Mouse (Mus musculus) adrenal gland, adult 18-20 months (tissue): ENCODE measurements around the gene Baz1b. TPM values are rescaled to one million over a fixed set of nuclear protein-coding genes. Genes with fewer than 3 reads are reported as not detected.

Source experiments
- DNase-seq, 2 experiments: peaks; one replicate each; pipeline ENCODE4 v3.0.0; 2021 to 2022; ENCODE audit warnings: low spot score in 2 of 2
- long read RNA-seq, 2 experiments: library from polyadenylated mRNA; stranded (forward); transcript quantifications; one replicate each; pipeline ENCODE4 v2.0.0; 2021
- total RNA-seq, 2 experiments: library from RNA; stranded (reverse); gene quantifications; 1 replicate in 1 of 2; 2 replicates in 1 of 2; pipeline ENCODE4 v1.2.3; 2021

Gene Baz1b
- 10 to 100 TPM; 79.1 to 88.7 TPM for total RNA-seq
- long read RNA-seq, experiment 1, full-length matches to known transcripts, result 6 of 21 reads
- long read RNA-seq, experiment 1, partial matches to known transcripts, result 11 of 21 reads
- long read RNA-seq, experiment 1, other reads (novel, unspliced or antisense), result 4 of 21 reads
- long read RNA-seq, experiment 2, full-length matches to known transcripts, result 9 of 35 reads
- long read RNA-seq, experiment 2, partial matches to known transcripts, result 25 of 35 reads
- long read RNA-seq, experiment 2, other reads (novel, unspliced or antisense), result 1 of 35 reads

GRCm38 (mm10) chr5:135186621-135187348 is at the start of gene Baz1b:
TSS of gene Baz1b (plus strand) at chr5:135187264.
- peak; percentile 93 to 94 for DNase-seq

GRCm38 (mm10) chr5:135139881-135140280 is 47.2 kb upstream of the Baz1b start:
- DNase-seq, result no peak

DNA sequence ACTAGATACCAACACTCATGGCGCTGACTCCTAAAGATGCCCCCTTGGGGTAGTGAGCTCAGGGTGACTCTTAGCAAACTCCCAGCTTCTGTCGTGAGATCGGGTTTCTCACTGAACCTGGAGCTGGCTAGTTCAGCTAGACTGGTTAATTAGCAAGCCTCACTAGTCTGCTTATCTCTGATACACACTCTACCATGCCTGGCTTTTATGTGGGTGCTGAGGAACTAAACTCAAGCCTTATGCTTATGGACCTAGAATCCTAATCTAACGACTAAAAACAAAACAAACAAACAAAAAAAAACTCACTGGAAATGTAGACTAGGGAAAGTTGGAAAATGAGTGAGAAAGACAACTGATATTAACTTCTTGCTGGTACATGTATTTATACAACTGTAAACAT is 42.6 kb upstream of the Baz1b start:
- no peak for DNase-seq

- DNase-seq, result no peak
Measured at GRCm38 (mm10) chr5:135145532-135145931, 41.5 kb upstream of the Baz1b start.

DNA sequence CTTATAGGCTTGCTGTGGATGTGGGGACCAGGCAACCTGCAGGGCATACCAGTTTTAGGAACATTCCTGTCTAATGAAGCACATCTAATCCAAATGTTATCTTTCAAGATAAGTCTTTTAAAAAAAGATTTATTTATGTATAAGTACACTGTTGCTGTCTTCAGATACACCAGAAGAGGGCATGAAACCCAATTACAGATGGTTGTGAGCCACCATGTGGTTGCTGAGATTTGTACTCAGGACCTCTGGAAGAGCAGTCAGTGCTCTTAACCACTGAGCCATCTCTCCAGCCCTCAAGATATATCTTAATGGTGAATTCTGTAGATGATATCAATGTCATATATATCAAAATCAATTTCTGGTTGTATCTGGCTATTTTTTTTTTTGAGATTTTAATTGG is 41.1 kb upstream of the Baz1b start:
- DNase-seq, result no peak

- no peak for DNase-seq
Measured at GRCm38 (mm10) chr5:135148715-135149052, 38.4 kb upstream of the Baz1b start.

GRCm38 (mm10) chr5:135149053-135149819 is 37.8 kb upstream of the Baz1b start, which contains the start of gene Tbl2:
TSS of gene Tbl2 (plus strand) at chr5:135149657.
- DNase-seq, result peak; percentile 97

GRCm38 (mm10) chr5:135149820-135150178 is 37.3 kb upstream of the Baz1b start:
- DNase-seq, result no peak

DNA sequence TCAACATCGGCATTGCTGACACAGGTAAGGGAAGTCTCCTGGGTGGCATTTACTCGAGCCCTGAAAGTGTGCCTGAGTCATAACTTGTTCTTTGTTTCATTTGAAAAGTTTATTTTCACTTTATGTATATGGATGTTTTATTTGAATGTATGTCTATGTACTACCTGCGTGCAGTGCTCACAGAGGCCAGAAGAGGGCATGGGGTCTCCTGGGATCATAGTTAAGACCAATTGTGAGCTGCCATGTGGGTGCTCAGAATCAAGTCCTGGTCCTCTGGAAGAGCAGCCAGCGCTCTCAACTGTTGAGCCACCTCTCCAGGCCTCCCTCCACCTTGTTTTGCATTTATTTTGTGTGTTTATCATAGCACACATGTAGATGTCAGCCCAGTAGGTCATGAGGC is 30.6 kb upstream of the Baz1b start:
- DNase-seq, result no peak

DNA sequence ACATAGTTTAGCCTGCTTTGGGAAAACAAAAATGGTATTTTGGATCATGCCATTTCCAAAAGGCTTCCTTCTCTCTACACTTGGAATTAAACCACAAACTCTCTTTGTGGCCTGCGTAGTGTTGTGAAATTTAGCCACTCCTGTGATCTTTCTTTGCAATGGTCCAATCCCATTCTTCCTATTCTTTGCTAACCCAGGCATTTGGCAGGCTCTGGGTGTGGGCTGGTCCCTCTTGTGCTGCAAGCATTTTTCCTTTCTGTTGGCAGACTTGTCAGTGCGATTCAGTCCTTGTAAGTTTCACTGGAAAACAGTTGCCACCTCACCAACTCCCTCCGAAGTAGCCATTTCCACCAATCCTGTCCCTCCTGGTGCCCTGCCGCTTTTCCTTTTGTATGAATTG is 25.8 kb upstream of the Baz1b start:
- no peak for DNase-seq

- DNase-seq, result no peak
Measured at GRCm38 (mm10) chr5:135161650-135162049, 25.4 kb upstream of the Baz1b start.

- no peak for DNase-seq
Measured at GRCm38 (mm10) chr5:135162361-135162760, 24.7 kb upstream of the Baz1b start.

GRCm38 (mm10) chr5:135162821-135163220 is 24.2 kb upstream of the Baz1b start:
- DNase-seq, result no peak

- DNase-seq, result no peak
Measured at GRCm38 (mm10) chr5:135166909-135167308, 20.2 kb upstream of the Baz1b start.

DNA sequence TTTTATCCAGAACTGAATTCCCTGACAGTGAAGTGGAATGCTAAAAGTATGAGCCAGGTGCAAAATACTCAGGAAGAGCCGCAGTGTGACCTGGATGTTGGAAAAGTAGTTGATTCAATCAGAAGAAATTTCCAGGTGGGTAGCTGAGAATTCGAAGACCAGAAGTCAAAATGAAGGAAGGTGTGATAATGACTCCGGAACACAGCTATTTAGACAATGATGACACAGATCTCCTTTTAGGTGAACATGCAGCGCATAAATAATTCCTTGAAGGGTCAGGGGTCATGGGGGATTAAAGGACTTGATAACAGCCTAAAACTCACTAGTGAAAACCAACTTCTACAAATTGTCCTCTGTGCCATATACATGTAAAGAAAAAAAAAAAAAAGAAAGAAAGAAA is 19.6 kb upstream of the Baz1b start:
- DNase-seq, result no peak

- DNase-seq, result peak; percentile 91
Measured at GRCm38 (mm10) chr5:135168063-135169062, 18.7 kb upstream of the Baz1b start, which contains the start of gene Bcl7b. TSS of gene Bcl7b (plus strand) at chr5:135168283.

GRCm38 (mm10) chr5:135169479-135169878 is 17.6 kb upstream of the Baz1b start:
- no peak for DNase-seq

DNA sequence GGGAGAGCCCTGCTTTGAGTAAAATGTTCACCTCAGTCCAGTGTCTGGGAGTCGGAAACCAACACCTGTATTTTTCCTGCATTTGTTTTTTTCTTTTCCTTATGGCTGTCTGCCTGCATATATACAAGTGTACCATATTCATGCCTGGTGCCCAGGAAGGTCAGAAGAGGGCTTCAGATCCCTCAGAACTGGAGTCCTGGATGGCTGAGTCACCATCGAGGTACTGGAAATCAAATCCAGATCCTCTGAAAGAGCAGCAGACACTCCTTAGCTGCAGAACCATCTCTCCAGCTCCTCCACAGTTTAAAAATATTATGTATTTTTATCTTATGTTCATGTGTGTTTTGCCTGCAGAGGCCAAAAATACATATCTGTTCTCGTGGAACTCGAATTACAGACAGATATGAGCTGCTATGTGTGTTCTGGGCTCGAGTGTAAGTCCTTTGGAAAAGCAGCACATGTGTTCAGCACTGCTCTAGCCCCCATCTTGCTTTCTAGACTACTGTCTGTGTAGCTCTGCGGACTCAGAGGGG is 15.3 kb upstream of the Baz1b start:
- DNase-seq, result no peak

- DNase-seq, result no peak
Measured at GRCm38 (mm10) chr5:135172986-135173385, 14.1 kb upstream of the Baz1b start.

DNA sequence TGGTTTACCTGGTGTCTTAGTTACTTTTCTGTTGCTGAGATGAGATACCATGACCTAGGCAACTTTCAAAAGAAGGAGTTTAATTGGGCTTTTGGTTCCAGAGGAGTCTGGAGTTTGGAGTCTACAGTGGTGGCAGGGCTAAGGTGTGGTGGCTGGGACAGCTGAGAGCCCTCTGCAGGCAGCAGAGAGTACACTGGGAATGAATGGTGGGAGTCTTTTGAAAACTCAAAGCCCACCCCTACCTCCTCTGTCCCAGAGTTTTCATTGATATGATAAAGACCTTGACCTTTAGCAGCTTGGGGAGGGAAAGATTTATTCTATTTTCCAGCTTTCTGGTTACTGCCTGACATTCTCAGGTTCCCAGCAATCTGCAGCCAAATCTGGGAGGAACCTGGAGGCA is 12.0 kb upstream of the Baz1b start:
- no peak for DNase-seq
